Mouse (Mus musculus) small intestine, adult 2 months (tissue): ENCODE results near the gene Mtf2.

Experiments
- CTCF ChIP-seq: fragments of 200-500 bp; IDR thresholded peaks from 2 replicates; pipeline ENCODE4 v1.5.1; 2012; ENCODE audit warnings: low read depth, mild to moderate bottlenecking, control low read depth, inconsistent platforms, low read length, moderate library complexity, mixed read lengths; ENCODE audit not compliant: insufficient replicate concordance, insufficient read length; ENCODE audit errors: extremely low read depth
- POLR2A ChIP-seq: fragments of 200-500 bp; IDR thresholded peaks from 2 replicates; pipeline ENCODE4 v1.6.1; 2012; ENCODE audit warnings: low read depth, mild to moderate bottlenecking, control low read depth, inconsistent platforms, low read length, moderate library complexity

- TF ChIP-seq CTCF (no peak), POLR2A (no peak)
These were observed 23.4 kb upstream of the Mtf2 start for GRCm38 (mm10) chr5:108042061-108042460.
